Mouse (Mus musculus): ENCODE measurements around the gene Msx1.

Gene Msx1

GRCm38 (mm10) chr5:37792154-37792553, 32.2 kb downstream of the Msx1 start:
- DNase-seq = no peak

GRCm38 (mm10) chr5:37784847-37785391, 39.5 kb downstream of the Msx1 start:
- DNase-seq = no peak

GRCm38 (mm10) chr5:37783306-37783705, 41.1 kb downstream of the Msx1 start:
- DNase-seq = no peak

- DNase-seq = no peak
Observed at GRCm38 (mm10) chr5:37775681-37776080, 48.7 kb downstream of the Msx1 start.

- DNase-seq = no peak
Observed at GRCm38 (mm10) chr5:37774011-37774410, 50.4 kb downstream of the Msx1 start.

- no peak for DNase-seq
Observed at GRCm38 (mm10) chr5:37770870-37771269, 53.5 kb downstream of the Msx1 start.

Data from cerebellum, adult 11 months (tissue).